Mouse (Mus musculus): ENCODE measurements around the gene Lrrc72. TPM values are rescaled to one million over a fixed set of nuclear protein-coding genes. Genes with fewer than 3 reads are reported as not detected.

Lrrc72 gene
- total and polyA plus RNA-seq, 3 experiments, result not detected

DNA sequence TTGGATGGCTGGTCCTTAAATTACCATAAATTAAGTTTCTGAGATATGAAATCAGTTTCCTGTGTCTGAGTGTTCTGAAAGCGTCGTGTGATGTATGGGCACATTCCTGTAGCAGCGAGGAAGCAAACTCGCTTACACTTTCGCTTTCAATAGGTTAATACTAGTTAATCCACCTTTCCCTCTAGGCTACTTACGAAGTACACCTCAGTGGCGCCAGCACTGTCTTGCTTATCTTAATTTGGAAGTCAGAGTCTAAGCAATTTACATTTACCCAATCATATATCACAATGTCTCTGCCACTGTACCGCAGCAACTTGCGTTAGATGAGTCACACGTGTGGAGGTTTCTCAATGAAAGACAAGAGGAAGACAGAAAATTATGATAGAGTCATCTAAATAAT lies 36.3 kb downstream of the Lrrc72 start:
- H3K4me1 ChIP-seq (ENCODE audit: insufficient read depth, low read depth, low read length), result peaks cover 2% of the 10 kb centered on the region; the same call in 1 of the 2 replicates
- no peak overlapping the region for H3K4me3 ChIP-seq (ENCODE audit: low read depth, low read length)
- H3K9me3 ChIP-seq (replicated peaks), result no peaks in the 10 kb centered on the region
- no peak for ATAC-seq (ENCODE audit: extremely low read depth, insufficient number of reproducible peaks, low FRiP score, poor library complexity, severe bottlenecking)
- no peak for DNase-seq (ENCODE audit: low spot score)
- H3K36me3 ChIP-seq (replicated peaks), result no peaks in the 10 kb centered on the region
- no peak for TF ChIP-seq GATA1 (IDR thresholded peaks at IDR 0.05; ENCODE audit: borderline replicate concordance, low read length)
- TF ChIP-seq CTCF (IDR thresholded peaks at IDR 0.05; ENCODE audit: low read depth, low read length), result no peak
- TF ChIP-seq GATA2 (IDR thresholded peaks at IDR 0.05; ENCODE audit: borderline replicate concordance, low read depth, low read length), result no peak
- no peak for TF ChIP-seq POLR2AphosphoS5 (IDR thresholded peaks at IDR 0.05; ENCODE audit: insufficient replicate concordance, low read depth, low read length)
- no peak for TF ChIP-seq TAL1 (conservative IDR thresholded peaks at IDR 0.05; ENCODE audit: low read depth, low read length)
- H3K27me3 ChIP-seq (ENCODE audit: insufficient read depth, low read length), result no peaks in the 10 kb centered on the region; the same call in 1 of the 2 replicates

DNA sequence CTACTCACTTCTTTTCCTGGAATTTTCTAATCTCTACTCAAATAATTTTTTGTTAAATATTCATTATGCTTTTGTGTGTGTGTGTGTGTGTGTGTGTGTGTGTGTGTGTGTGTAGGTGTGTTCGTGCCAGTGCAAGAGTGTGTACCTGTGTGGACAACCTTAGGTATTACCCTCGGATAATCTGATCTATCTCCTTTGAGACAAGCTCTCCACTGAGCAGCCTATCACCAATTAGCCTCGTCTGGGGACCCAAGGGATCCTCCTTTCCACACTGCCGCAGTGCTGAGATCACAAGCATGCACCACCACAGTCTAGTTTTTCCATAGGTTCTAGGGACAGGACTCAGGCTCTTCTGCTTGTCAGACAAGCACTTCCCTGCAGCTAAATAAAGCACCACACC lies 37.0 kb downstream of the Lrrc72 start:
- TF ChIP-seq GATA1 (IDR thresholded peaks at IDR 0.05; ENCODE audit: borderline replicate concordance, low read length) (no peak), POLR2AphosphoS5 (IDR thresholded peaks at IDR 0.05; ENCODE audit: insufficient replicate concordance, low read depth, low read length) (no peak), TAL1 (conservative IDR thresholded peaks at IDR 0.05; ENCODE audit: low read depth, low read length) (no peak), GATA2 (IDR thresholded peaks at IDR 0.05; ENCODE audit: borderline replicate concordance, low read depth, low read length) (no peak), CTCF (IDR thresholded peaks at IDR 0.05; ENCODE audit: low read depth, low read length) (no peak)
- Histone ChIP-seq H3K27me3 (ENCODE audit: insufficient read depth, low read length) (no peaks in the 10 kb centered on the region; the same call in 1 of the 2 replicates), H3K36me3 (replicated peaks) (no peaks in the 10 kb centered on the region), H3K9me3 (replicated peaks) (no peaks in the 10 kb centered on the region), H3K4me1 (ENCODE audit: insufficient read depth, low read depth, low read length) (peaks cover 2% of the 10 kb centered on the region; the same call in 1 of the 2 replicates), H3K4me3 (ENCODE audit: low read depth, low read length) (no peak overlapping the region)
- ATAC-seq (ENCODE audit: extremely low read depth, insufficient number of reproducible peaks, low FRiP score, poor library complexity, severe bottlenecking), result no peak
- no peak for DNase-seq (ENCODE audit: low spot score)

DNA sequence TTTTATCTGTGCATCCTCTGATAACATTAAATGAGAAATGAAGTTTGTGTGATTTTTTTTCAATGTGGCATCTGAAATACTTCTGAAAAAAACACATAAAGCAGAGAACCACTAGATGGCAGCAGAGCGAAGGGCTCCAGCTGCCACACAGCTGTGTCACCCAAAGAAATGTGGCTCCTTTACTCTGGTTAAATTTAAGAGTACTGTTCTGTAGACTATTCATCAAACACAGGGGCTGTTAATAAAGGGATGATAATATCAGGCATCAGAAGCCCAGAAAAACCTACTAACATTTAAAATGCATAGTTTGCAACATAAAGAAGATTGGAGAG lies 38.1 kb downstream of the Lrrc72 start:
- H3K27me3 ChIP-seq (ENCODE audit: insufficient read depth, low read length), result no peaks in the 10 kb centered on the region; the same call in 1 of the 2 replicates
- no peaks in the 10 kb centered on the region for H3K36me3 ChIP-seq (replicated peaks)
- DNase-seq (ENCODE audit: low spot score), result peak; percentile 26
- no peaks in the 10 kb centered on the region for H3K9me3 ChIP-seq (replicated peaks)
- peaks cover 2% of the 10 kb centered on the region; the same call in 1 of the 2 replicates for H3K4me1 ChIP-seq (ENCODE audit: insufficient read depth, low read depth, low read length)
- no peak overlapping the region for H3K4me3 ChIP-seq (ENCODE audit: low read depth, low read length)
- ATAC-seq (ENCODE audit: extremely low read depth, insufficient number of reproducible peaks, low FRiP score, poor library complexity, severe bottlenecking), result no peak
- TF ChIP-seq CTCF (IDR thresholded peaks at IDR 0.05; ENCODE audit: low read depth, low read length) (peak; percentile 60; the same call in 1 of the 2 replicates), GATA2 (IDR thresholded peaks at IDR 0.05; ENCODE audit: borderline replicate concordance, low read depth, low read length) (no peak)

DNA sequence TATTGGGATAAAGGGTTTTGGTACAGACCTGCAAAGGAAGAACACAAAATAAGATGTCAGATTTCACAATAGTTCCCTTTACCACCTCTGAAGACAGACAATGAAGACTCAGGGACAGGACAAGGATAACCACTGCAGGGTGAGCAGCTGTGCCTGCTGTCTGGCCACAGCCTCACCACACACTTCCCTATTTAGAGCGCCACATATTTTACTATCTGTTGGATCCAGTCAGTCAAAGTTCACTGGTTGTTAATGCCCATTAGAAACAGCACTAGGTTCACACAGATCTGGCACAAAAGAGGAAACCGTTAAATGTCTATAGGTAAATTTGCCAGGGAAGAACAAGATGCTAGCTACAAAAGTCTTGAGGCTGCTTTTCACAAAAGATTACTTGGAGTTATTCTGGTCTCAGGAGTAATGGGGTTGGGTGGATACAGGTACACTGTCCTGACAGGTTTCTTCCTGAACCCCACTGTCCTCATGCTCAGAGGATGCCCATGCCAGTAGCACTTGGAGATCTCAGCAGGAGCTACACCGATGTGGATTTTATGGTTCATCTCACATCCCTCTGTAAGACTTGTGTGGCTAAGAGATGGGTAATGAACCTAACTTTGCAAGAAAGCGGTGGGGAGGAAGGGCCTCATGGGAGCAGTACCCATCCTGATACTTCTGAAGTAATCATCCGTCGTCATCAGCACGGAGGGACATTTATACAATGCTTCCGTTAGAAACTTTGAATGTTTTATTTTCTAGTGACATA lies 38.6 kb downstream of the Lrrc72 start:
- TF ChIP-seq GATA2 (IDR thresholded peaks at IDR 0.05; ENCODE audit: borderline replicate concordance, low read depth, low read length), result no peak
- TF ChIP-seq CTCF (IDR thresholded peaks at IDR 0.05; ENCODE audit: low read depth, low read length), result no peak
- TF ChIP-seq GATA1 (IDR thresholded peaks at IDR 0.05; ENCODE audit: borderline replicate concordance, low read length), result no peak
- no peak for TF ChIP-seq TAL1 (conservative IDR thresholded peaks at IDR 0.05; ENCODE audit: low read depth, low read length)
- TF ChIP-seq POLR2AphosphoS5 (IDR thresholded peaks at IDR 0.05; ENCODE audit: insufficient replicate concordance, low read depth, low read length), result no peak
- H3K4me3 ChIP-seq (ENCODE audit: low read depth, low read length), result no peak overlapping the region
- DNase-seq (ENCODE audit: low spot score) (no peak), ATAC-seq (ENCODE audit: extremely low read depth, insufficient number of reproducible peaks, low FRiP score, poor library complexity, severe bottlenecking) (0 out of 2 replicates have a peak, but pooled peaks have one; percentile 35)
- no peaks in the 10 kb centered on the region for H3K9me3 ChIP-seq (replicated peaks)
- no peaks in the 10 kb centered on the region for H3K36me3 ChIP-seq (replicated peaks)
- peaks cover 2% of the 10 kb centered on the region; the same call in 1 of the 2 replicates for H3K4me1 ChIP-seq (ENCODE audit: insufficient read depth, low read depth, low read length)
- no peaks in the 10 kb centered on the region; the same call in 1 of the 2 replicates for H3K27me3 ChIP-seq (ENCODE audit: insufficient read depth, low read length)

DNA sequence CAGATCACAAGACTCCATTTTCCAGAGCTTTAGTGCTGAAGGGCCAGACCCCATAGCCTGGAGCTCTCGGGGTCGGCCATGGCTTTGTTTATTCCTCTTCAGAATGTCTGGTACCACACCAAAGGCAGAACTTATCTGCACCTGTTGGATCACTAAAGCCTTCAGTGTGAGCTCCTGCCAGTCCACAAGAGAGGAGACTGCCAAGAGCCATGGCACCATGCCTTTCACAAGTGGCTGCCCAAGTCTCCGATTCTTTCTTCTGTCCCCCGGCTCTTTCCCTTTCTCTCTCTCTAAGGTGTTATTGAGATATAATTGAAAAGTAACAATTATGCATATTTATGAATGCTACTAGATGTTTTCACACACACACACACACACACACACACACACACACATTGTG lies 43.1 kb downstream of the Lrrc72 start:
- no peak for TF ChIP-seq GATA2 (IDR thresholded peaks at IDR 0.05; ENCODE audit: borderline replicate concordance, low read depth, low read length)
- no peak for TF ChIP-seq POLR2AphosphoS5 (IDR thresholded peaks at IDR 0.05; ENCODE audit: insufficient replicate concordance, low read depth, low read length)
- TF ChIP-seq GATA1 (IDR thresholded peaks at IDR 0.05; ENCODE audit: borderline replicate concordance, low read length), result no peak
- TF ChIP-seq CTCF (IDR thresholded peaks at IDR 0.05; ENCODE audit: low read depth, low read length), result no peak
- TF ChIP-seq TAL1 (conservative IDR thresholded peaks at IDR 0.05; ENCODE audit: low read depth, low read length), result no peak
- Histone ChIP-seq H3K4me3 (ENCODE audit: low read depth, low read length) (no peak overlapping the region), H3K27me3 (ENCODE audit: insufficient read depth, low read length) (no peaks in the 10 kb centered on the region), H3K9me3 (replicated peaks) (no peaks in the 10 kb centered on the region), H3K4me1 (ENCODE audit: insufficient read depth, low read depth, low read length) (peaks cover 3% of the 10 kb centered on the region), H3K36me3 (replicated peaks) (no peaks in the 10 kb centered on the region)
- DNase-seq (ENCODE audit: low spot score) (no peak), ATAC-seq (ENCODE audit: extremely low read depth, insufficient number of reproducible peaks, low FRiP score, poor library complexity, severe bottlenecking) (no peak)

DNA sequence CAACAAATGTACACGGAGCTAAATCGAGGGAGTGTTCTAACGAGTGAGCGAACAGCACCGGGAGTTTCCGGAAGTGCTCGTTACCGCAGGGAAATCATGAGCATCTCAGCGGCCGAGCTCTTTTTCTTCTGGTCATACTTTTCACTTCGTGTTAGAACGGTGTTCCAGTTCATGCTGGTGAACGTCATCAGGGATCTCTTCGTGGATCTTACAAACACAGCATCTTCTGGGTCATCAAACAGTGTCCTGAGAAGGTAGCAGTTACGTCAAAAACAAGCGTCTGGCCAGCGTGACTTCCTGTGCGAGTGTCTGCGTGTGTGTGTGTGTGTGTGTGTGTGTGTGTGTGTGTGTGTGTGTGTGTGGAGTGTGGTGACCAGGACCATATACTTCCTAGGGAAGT lies 44.7 kb downstream of the Lrrc72 start:
- Histone ChIP-seq H3K36me3 (replicated peaks) (no peaks in the 10 kb centered on the region), H3K9me3 (replicated peaks) (no peaks in the 10 kb centered on the region), H3K4me3 (ENCODE audit: low read depth, low read length) (no peak overlapping the region), H3K4me1 (ENCODE audit: insufficient read depth, low read depth, low read length) (peaks cover 3% of the 10 kb centered on the region), H3K27me3 (ENCODE audit: insufficient read depth, low read length) (no peaks in the 10 kb centered on the region)
- DNase-seq (ENCODE audit: low spot score) (no peak), ATAC-seq (ENCODE audit: extremely low read depth, insufficient number of reproducible peaks, low FRiP score, poor library complexity, severe bottlenecking) (no peak)
- TF ChIP-seq TAL1 (conservative IDR thresholded peaks at IDR 0.05; ENCODE audit: low read depth, low read length) (no peak), GATA1 (IDR thresholded peaks at IDR 0.05; ENCODE audit: borderline replicate concordance, low read length) (no peak), CTCF (IDR thresholded peaks at IDR 0.05; ENCODE audit: low read depth, low read length) (no peak), POLR2AphosphoS5 (IDR thresholded peaks at IDR 0.05; ENCODE audit: insufficient replicate concordance, low read depth, low read length) (no peak), GATA2 (IDR thresholded peaks at IDR 0.05; ENCODE audit: borderline replicate concordance, low read depth, low read length) (no peak)

Measured in G1E (cell line).